Mouse (Mus musculus) embryonic facial prominence, embryonic 13.5 days (tissue): Measurements from ENCODE around the gene Tspan12. TPM values are rescaled to one million over a fixed set of nuclear protein-coding genes. Genes with fewer than 3 reads are reported as not detected.

ENCODE experiments used
- ATAC-seq: fragments of 200-750 bp; cut with Nextera tagmentation; 2 replicates; pipeline ENCODE4 v1.8.0; 2017; ENCODE audit warnings: low read depth; ENCODE audit not compliant: insufficient number of reproducible peaks, insufficient read depth, low FRiP score, low TSS enrichment
- H3K27ac ChIP-seq: fragments of 300-500 bp; sonication (generic); 2 replicates; pipeline ENCODE4 v1.5.1; 2015; ENCODE audit warnings: moderate library complexity, mild to moderate bottlenecking, inconsistent platforms
- H3K27me3 ChIP-seq: fragments of 300-500 bp; sonication (generic); 2 replicates; pipeline ENCODE4 v1.6.1; 2015; ENCODE audit warnings: mild to moderate bottlenecking, inconsistent platforms
- H3K36me3 ChIP-seq: fragments of 300-500 bp; sonication (generic); 2 replicates; pipeline ENCODE4 v1.6.1; 2015; ENCODE audit warnings: mild to moderate bottlenecking, inconsistent platforms
- H3K4me1 ChIP-seq: fragments of 300-500 bp; sonication (generic); 2 replicates; pipeline ENCODE4 v1.6.1; 2015; ENCODE audit warnings: inconsistent platforms
- H3K4me2 ChIP-seq: fragments of 300-500 bp; sonication (generic); 2 replicates; pipeline ENCODE4 v1.6.1; 2015; ENCODE audit warnings: moderate library complexity, mild to moderate bottlenecking, inconsistent platforms
- H3K4me3 ChIP-seq: fragments of 300-500 bp; sonication (generic); 2 replicates; pipeline ENCODE4 v1.5.1; 2015; ENCODE audit warnings: mild to moderate bottlenecking, inconsistent platforms
- H3K9ac ChIP-seq: fragments of 300-500 bp; sonication (generic); 2 replicates; pipeline ENCODE4 v1.6.1; 2015; ENCODE audit warnings: mild to moderate bottlenecking, inconsistent platforms
- H3K9me3 ChIP-seq: fragments of 300-500 bp; sonication (generic); 2 replicates; pipeline ENCODE4 v1.6.1; 2016; ENCODE audit warnings: inconsistent platforms
- WGBS: fragments of 180-500 bp; shearing (Covaris S2); methylation state at CpG from one replicate; pipeline ENCODE4 v1.1.7; 2015; ENCODE audit warnings: mixed read lengths; 5-methylcytosine and 5-hydroxymethylcytosine counted together
- polyA plus RNA-seq: library from polyadenylated mRNA; unstranded; fragments of >200 nt; fragmentation: Nextera tagmentation; extraction: Ambion mirVana; gene quantifications from 2 replicates; pipeline ENCODE4 v1.2.1, GENCODE M21; 2015

Gene Tspan12
- polyA plus RNA-seq, 1 experiment from 2014 or later = 31.5 TPM

- WGBS = 87% methylated on average over 12 of the region's 12 CpGs
- no peak for ATAC-seq
- no peaks in the 10 kb centered on the region for H3K9me3 ChIP-seq
- no peaks in the 10 kb centered on the region for H3K36me3 ChIP-seq
- no peak overlapping the region for H3K4me2 ChIP-seq
- no peak overlapping the region for H3K9ac ChIP-seq
- no peaks in the 10 kb centered on the region for H3K27me3 ChIP-seq
- no peak overlapping the region for H3K4me3 ChIP-seq
- no peak overlapping the region for H3K27ac ChIP-seq
- no peaks in the 10 kb centered on the region for H3K4me1 ChIP-seq
Observed at GRCm38 (mm10) chr6:21767787-21768221, 84.5 kb downstream of the Tspan12 start.

GRCm38 (mm10) chr6:21747536-21747935 lies 104.8 kb downstream of the Tspan12 start:
- Histone ChIP-seq H3K9me3 (no peaks in the 10 kb centered on the region), H3K4me3 (no peak overlapping the region), H3K4me1 (no peaks in the 10 kb centered on the region), H3K36me3 (no peaks in the 10 kb centered on the region), H3K4me2 (no peak overlapping the region), H3K9ac (no peak overlapping the region), H3K27me3 (no peaks in the 10 kb centered on the region), H3K27ac (no peak overlapping the region)
- no peak for ATAC-seq
- WGBS = 71% methylated on average over 1 of the region's 1 CpGs

- Histone ChIP-seq H3K4me1 (no peaks in the 10 kb centered on the region), H3K4me3 (no peak overlapping the region), H3K36me3 (no peaks in the 10 kb centered on the region), H3K27ac (no peak overlapping the region), H3K27me3 (no peaks in the 10 kb centered on the region), H3K9ac (no peak overlapping the region), H3K4me2 (no peak overlapping the region), H3K9me3 (no peaks in the 10 kb centered on the region)
- 79% methylated on average over 3 of the region's 3 CpGs for WGBS
- no peak for ATAC-seq
Observed at GRCm38 (mm10) chr6:21744615-21745266, 107.6 kb downstream of the Tspan12 start.

- ATAC-seq = no peak
Observed at GRCm38 (mm10) chr6:21740606-21741005, 111.7 kb downstream of the Tspan12 start.

GRCm38 (mm10) chr6:21722238-21722637 lies 130.1 kb downstream of the Tspan12 start:
- H3K27me3 ChIP-seq = no peaks in the 10 kb centered on the region
- no peak overlapping the region for H3K4me3 ChIP-seq
- 75% methylated on average over 10 of the region's 10 CpGs for WGBS
- H3K4me1 ChIP-seq = no peaks in the 10 kb centered on the region
- no peaks in the 10 kb centered on the region for H3K36me3 ChIP-seq
- H3K9me3 ChIP-seq = no peaks in the 10 kb centered on the region
- no peak for ATAC-seq
- H3K9ac ChIP-seq = no peak overlapping the region
- H3K27ac ChIP-seq = no peak overlapping the region
- no peak overlapping the region for H3K4me2 ChIP-seq

More at GRCm38 (mm10) chr6:21740606-21741005, 111.7 kb downstream of the Tspan12 start:
- Histone ChIP-seq H3K9ac (no peak overlapping the region), H3K27ac (no peak overlapping the region), H3K36me3 (no peaks in the 10 kb centered on the region), H3K4me3 (no peak overlapping the region), H3K4me2 (no peak overlapping the region), H3K9me3 (no peaks in the 10 kb centered on the region), H3K4me1 (no peaks in the 10 kb centered on the region), H3K27me3 (no peaks in the 10 kb centered on the region)
- WGBS = 51% methylated on average over 2 of the region's 2 CpGs

Other genes starting within 250 kb of the Tspan12 start
- 60.6 and 67.0 TPM in 2 replicates for gene Ing3, start 97.1 kb upstream of the Tspan12 start, polyA plus RNA-seq
- 42.6 and 43.4 TPM in 2 replicates for gene Cped1, start 133.4 kb upstream of the Tspan12 start, polyA plus RNA-seq